Mouse (Mus musculus) left cerebral cortex, adult 18-20 months (tissue): Measurements from ENCODE around the gene Borcs5. TPM values are rescaled to one million over a fixed set of nuclear protein-coding genes. Genes with fewer than 3 reads are reported as not detected.

Source experiments
- DNase-seq, 2 experiments: peaks; one replicate each; pipeline ENCODE4 v3.0.0; 2021 to 2022; ENCODE audit warnings: low spot score in 2 of 2, mixed read lengths in 1 of 2
- total RNA-seq, 2 experiments: library from RNA; stranded (reverse); gene quantifications; 2 replicates each; pipeline ENCODE4 v1.2.3; 2021

The Borcs5 gene
- total RNA-seq, 2 experiments from 2014 or later = 37.3 to 38.4 TPM

GRCm38 (mm10) chr6:134713897-134714296 lies 74.6 kb downstream of the Borcs5 start:
- DNase-seq = no peak

DNA sequence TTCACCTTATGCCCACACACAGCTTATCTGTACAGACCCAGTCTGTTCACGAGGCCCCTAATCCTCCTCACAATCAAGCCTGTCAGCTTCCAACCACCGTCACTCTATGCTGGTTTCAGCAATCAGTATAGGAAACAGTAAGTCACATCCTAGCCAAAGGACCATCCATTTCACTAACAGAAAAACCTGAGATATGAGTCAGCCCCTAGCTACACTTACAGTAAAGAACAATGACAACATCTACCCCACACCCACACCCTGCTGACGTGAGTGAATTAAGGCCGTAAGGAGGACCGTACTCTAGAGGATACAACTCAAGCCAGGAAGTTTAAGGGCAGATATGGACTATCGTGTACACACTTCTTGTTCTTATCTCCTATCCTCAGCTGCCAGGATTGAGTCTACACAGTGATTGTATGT lies 76.9 kb downstream of the Borcs5 start:
- DNase-seq = no peak

GRCm38 (mm10) chr6:134717886-134718667 lies 78.8 kb downstream of the Borcs5 start:
- peak; percentile 57 to 59 for DNase-seq

DNA sequence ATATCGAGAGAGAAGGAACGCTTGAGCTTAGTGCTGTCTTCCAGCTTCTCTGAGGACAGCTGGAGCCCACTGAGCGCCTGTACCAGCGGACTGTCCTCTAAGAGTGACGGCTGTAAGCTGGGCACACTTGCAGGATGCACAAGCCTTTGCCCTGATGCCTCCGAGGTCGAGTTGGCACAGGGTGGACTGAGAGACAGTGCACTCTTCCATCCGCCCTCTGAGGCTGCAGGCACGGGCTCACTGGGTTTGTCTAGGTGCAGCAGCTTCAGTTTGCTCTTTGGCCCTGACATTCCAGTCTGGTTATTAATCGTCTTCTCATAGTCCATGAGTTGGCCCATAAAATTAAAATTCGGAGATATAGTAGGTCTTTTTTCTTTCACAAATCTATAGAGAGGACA lies 79.4 kb downstream of the Borcs5 start:
- DNase-seq = no peak

DNA sequence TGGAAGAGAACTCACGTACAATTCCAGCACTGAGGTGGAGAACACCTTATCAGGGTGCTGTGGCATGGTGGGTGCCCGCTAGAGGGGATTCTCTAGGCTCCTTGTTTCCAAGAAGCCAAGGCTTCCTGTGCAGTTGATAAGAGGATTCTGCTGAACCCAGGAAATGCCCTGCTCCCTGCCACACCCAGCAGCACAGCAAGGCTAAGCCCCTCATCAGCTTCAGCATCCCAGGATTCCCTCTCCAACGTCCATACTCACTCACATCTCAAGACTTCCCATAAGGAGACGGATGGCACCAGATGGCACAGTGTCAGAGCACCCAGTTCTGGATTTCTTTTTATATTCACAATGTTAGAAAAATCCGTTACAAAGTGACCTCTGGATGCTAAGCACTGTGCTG lies 79.8 kb downstream of the Borcs5 start:
- no peak for DNase-seq

DNA sequence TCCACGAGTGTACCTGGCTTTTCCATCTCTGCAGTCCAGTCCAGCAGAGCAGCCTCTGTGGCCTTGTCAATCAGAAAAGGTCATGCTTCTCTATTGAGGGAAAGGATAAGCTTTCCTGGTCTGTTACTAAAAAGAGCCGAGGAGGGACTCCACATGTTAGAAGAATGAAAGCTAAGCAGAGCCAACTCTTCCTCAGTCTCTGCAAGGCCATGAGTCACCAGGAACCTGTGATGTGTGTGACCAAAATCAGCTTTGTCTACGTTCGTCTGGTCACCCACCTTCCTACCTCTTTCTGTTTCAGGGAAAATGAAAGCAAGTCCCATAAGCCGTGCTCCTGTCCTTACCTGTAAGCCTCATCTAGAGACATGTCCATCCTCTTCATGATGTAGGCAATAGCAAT lies 80.8 kb downstream of the Borcs5 start:
- no peak for DNase-seq

GRCm38 (mm10) chr6:134721729-134722269 lies 82.5 kb downstream of the Borcs5 start:
- DNase-seq = no peak

- no peak for DNase-seq
Measured at GRCm38 (mm10) chr6:134722906-134723305, 83.6 kb downstream of the Borcs5 start.

DNA sequence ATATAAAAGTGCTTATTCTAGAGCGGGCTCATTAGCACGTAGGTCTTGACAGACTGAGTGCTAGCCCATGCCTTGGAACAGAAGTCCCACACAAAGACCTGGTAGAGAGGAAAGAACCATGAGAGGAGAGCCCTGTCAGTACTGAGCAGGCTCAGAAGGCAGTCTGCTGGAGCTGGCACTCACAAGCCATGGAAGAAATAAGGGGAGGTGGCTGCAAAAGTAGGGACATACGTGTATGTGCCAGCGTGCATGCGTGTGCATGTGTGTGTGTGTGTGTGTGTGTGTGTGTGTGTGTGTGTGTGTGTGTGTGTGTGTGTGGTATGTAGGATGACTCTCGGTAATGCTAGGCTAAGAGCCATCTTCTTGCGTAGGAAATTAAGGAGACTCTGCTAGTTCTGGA lies 84.0 kb downstream of the Borcs5 start:
- DNase-seq = no peak

DNA sequence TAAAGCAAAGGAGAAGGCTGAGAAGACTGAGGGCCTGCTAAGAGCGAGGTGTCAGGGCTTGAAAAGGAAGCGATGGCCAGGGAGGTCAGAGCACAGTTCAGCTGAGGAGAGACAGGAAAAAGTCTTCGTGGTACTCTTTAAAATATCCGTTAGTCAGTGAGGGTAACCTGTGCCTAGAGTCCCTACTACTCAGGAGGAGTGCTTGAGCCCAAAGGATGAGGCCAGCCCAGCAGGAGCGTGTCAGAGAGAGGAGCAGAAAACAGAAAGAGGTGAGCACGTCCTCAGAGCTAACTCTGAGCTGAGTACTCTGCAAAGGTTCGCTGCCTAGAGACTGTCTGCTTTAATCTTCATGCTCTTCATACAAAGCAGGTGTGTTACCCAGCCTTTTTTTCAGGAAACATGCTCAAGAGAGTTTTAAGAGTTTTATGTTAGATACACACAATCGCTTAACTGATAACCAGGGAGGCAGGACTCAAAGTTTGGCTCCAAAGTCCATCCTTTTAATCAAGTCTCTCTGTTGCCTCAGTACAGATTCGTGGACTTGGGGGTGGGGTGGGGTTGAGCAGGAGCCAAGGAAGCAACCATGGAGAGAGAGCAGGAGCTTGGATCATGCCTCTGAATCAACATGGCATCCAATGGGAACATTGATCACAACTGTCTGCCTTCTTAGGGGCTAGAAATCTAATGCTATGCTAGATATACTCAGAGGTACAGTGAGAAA lies 84.7 kb downstream of the Borcs5 start:
- no peak for DNase-seq

DNA sequence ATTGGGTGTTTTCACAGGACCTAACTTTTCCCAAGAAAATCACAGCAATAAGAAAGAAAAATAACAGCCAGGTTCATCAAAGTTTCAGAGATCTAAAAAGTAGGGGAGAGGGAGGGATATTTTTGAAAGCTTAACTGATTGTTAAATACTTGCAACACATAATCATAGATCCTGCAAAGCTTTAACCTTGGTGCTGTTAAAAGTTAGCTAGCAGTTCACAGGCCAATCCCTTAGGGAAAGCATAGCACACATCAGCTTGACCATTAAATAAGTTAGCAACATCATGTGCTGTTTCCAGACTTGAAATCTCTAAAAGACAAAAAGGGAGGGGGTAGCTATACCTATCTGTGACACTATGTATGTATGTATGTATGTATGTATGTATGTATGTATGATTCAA lies 86.1 kb downstream of the Borcs5 start:
- no peak for DNase-seq

- DNase-seq = no peak
Measured at GRCm38 (mm10) chr6:134730978-134731377, 91.7 kb downstream of the Borcs5 start.

GRCm38 (mm10) chr6:134732813-134733212 lies 93.5 kb downstream of the Borcs5 start:
- DNase-seq = no peak

GRCm38 (mm10) chr6:134733800-134734221 lies 94.5 kb downstream of the Borcs5 start:
- no peak for DNase-seq

- DNase-seq = no peak
Measured at GRCm38 (mm10) chr6:134736853-134737252, 97.5 kb downstream of the Borcs5 start.

DNA sequence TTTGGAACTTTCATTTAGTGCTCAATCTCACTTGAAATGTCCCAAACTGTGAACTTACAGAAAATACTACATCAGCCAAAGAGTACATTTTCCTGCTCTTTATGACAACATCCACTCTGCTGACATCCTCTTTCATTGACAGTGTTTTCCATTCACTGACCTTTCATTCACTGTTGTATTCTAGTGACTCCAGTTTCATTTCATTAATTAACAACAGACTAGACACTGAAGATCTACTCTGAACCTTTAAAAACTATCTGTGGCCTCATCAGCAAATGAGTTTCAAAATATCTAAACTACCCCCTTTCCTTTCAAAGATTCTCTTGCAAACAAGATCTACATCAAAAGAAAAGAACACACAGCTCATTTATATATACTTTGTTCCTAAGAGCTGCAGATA lies 104.3 kb downstream of the Borcs5 start:
- DNase-seq = no peak

GRCm38 (mm10) chr6:134745876-134746275 lies 106.6 kb downstream of the Borcs5 start:
- no peak for DNase-seq

DNA sequence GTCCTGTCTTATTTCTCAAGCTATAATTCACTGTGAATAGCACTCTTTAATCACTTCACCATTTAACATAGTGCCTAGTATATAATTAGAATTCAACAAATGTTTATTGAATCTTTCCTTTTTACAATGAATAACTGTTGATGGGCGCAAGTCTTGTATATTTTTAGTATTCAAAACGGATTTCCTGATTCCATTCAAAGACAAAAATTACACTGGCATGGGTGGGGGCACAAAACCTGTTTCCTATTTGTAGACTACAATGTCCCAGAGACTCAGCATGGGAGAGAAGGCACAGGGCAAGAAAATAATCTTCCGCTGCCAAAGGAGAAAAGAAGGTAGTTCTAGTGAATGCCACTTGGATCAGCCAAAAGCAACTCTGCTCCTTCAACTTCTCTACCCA lies 108.8 kb downstream of the Borcs5 start:
- DNase-seq = no peak

DNA sequence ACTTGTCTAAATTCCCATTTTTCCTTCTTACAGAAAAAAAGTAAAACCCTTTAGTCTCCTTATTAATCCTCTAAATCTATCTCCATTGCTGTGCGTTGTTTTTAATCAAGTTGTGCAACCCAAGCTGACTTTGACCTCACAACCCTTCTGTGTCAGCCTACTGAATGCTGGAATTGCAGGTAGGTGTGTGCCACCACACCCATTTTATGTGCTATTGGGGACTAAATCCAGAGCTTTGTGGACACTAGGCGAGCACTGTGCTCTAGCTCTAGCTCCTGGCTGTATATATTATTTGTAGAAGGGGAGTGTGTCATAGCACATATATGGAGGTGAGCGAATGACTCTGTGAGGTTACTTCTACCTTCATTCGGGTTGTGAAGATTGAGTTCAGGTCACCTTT lies 111.8 kb downstream of the Borcs5 start:
- no peak for DNase-seq

DNA sequence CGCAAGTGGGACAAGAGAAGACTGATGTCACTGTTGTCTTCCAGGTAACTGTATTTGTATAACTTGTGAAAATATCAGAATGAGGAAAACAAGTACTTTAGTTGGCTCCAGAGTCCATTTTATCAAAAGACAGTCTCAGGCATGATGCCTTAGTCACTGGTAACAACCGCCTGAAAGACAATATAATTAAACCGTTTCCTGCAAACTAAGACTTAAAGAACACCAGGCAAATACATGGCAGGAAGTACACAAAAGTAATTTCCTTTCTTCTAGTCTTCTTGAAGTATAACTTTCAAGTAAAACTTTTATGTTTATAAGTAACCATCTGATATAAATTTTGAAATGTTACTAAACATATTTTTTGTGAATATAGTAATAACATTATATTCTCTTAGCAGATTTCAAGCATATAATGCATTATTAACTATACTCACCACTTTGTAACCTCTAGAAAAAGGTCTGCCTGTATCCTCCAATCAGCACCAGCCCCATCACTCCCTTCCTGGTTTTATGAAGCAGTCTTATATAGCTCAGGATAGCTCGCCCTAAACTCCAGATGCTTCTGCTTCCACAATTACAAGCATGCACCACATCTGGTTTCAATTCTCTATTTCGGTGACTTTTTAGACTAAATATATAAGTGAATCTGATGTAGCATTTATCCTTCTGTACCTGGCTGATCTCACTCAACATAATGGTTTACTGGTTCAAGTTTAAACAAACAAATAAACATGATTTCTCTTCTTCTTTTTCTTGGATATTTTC lies 112.8 kb downstream of the Borcs5 start:
- DNase-seq = no peak

DNA sequence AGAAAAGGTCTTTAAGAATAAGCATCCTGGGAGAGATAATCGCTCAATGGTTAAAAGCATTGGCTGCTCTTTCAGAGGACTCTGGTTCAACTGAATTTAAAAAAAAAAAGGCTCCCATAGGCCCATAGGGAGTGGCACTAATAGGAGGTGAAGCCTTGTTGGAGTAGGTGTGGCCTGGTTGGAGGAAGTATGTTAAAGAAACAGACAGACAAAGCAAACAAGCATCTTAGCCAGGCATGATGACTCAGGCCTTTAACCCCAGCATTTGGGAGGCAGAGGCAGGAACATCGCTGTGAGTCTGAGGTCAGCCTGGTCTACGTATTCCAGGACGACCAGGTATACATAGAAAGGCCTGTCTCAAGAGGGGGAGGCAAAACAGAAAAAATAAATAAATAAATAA lies 114.1 kb downstream of the Borcs5 start:
- no peak for DNase-seq

DNA sequence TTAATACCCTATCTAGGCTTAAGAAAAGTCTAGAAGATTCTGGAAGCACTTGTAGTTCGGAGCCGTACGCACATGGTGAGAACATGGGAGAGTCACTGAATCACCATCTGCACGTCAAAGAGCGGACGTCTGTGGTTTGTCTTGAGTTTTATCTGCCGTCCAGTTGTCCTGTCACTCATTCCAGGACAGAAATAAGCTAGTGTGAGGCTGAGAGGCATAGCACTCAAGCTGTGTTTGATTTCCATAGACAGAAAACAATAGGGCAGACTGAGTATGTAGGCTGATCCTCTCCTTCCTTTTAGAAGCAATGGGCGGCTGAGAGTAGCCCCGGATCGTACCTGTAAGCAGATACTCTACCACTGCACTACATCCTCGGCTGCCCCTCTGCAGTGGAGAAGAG lies 114.5 kb downstream of the Borcs5 start:
- no peak for DNase-seq
